Mouse (Mus musculus) midbrain, postnatal 0 days (tissue): Measurements from ENCODE around the gene Piezo1. TPM values are rescaled to one million over a fixed set of nuclear protein-coding genes. Genes with fewer than 3 reads are reported as not detected.

ENCODE experiments used
- ATAC-seq: fragments of 200-750 bp; cut with Nextera tagmentation; 2 replicates; pipeline ENCODE4 v1.8.0; 2017; ENCODE audit warnings: moderate number of reproducible peaks, mild to moderate bottlenecking, moderate TSS enrichment, moderate library complexity; ENCODE audit not compliant: low FRiP score
- DNase-seq: peaks from one replicate; pipeline ENCODE4 v3.0.0-alpha.2; 2015; ENCODE audit warnings: low spot score
- H3K27ac ChIP-seq: fragments of 300-500 bp; sonication (generic); 2 replicates; pipeline ENCODE4 v1.5.1; 2014; ENCODE audit warnings: low read depth, mild to moderate bottlenecking, low read length, mixed read lengths
- H3K27me3 ChIP-seq: fragments of 300-500 bp; sonication (generic); 2 replicates; pipeline ENCODE4 v1.6.1; 2014; ENCODE audit warnings: low read length, control low read depth, mixed read lengths; ENCODE audit not compliant: insufficient read depth
- H3K36me3 ChIP-seq: fragments of 300-500 bp; sonication (generic); 2 replicates; pipeline ENCODE4 v1.6.1; 2014; ENCODE audit warnings: low read length, control low read depth, mixed read lengths; ENCODE audit not compliant: insufficient read depth
- H3K4me1 ChIP-seq: fragments of 300-500 bp; sonication (generic); 2 replicates; pipeline ENCODE4 v1.6.1; 2014; ENCODE audit warnings: mild to moderate bottlenecking, control low read depth, antibody characterized with exemption, low read length, mixed read lengths; ENCODE audit not compliant: insufficient read depth
- H3K4me2 ChIP-seq: fragments of 300-500 bp; sonication (generic); 2 replicates; pipeline ENCODE4 v1.6.1; 2014; ENCODE audit warnings: low read depth, mild to moderate bottlenecking, low read length, mixed read lengths; ENCODE audit not compliant: poor library complexity, severe bottlenecking
- H3K4me3 ChIP-seq: fragments of 300-500 bp; sonication (generic); 2 replicates; pipeline ENCODE4 v1.5.1; 2014; ENCODE audit warnings: low read depth, mild to moderate bottlenecking, low read length, moderate library complexity
- H3K9ac ChIP-seq: fragments of 300-500 bp; sonication (generic); replicated peaks from 2 replicates; pipeline ENCODE4 v1.6.1; 2014; ENCODE audit warnings: mild to moderate bottlenecking, low read length, moderate library complexity, mixed read lengths; ENCODE audit not compliant: poor library complexity, severe bottlenecking
- H3K9me3 ChIP-seq: fragments of 300-500 bp; sonication (generic); 2 replicates; pipeline ENCODE4 v1.6.1; 2016; ENCODE audit warnings: low read length, control low read depth
- CTCF ChIP-seq: IDR thresholded peaks from 2 replicates; pipeline ENCODE4 v1.5.1; 2016; ENCODE audit warnings: antibody characterized with exemption, mild to moderate bottlenecking
- WGBS: fragments of 180-500 bp; shearing (Covaris S2); extraction: QIAGEN DNeasy Blood & Tissue Kit; methylation state at CpG from one replicate; pipeline ENCODE4 v1.1.7; 2014; 5-methylcytosine and 5-hydroxymethylcytosine counted together
- polyA plus RNA-seq: library from polyadenylated mRNA; unstranded; fragments of >200 nt; fragmentation: Nextera tagmentation; extraction: Ambion mirVana; gene quantifications from 2 replicates; pipeline ENCODE4 v1.2.1, GENCODE M21; 2015
- total RNA-seq: library from RNA; depleted of rRNA; stranded (reverse); fragments of >200 nt; gene quantifications from 2 replicates; pipeline ENCODE4 v1.2.3, GENCODE M21; 2014

Gene Piezo1
- total and polyA plus RNA-seq, 2 experiments from 2014 or later = 1.8 to 10.8 TPM

DNA sequence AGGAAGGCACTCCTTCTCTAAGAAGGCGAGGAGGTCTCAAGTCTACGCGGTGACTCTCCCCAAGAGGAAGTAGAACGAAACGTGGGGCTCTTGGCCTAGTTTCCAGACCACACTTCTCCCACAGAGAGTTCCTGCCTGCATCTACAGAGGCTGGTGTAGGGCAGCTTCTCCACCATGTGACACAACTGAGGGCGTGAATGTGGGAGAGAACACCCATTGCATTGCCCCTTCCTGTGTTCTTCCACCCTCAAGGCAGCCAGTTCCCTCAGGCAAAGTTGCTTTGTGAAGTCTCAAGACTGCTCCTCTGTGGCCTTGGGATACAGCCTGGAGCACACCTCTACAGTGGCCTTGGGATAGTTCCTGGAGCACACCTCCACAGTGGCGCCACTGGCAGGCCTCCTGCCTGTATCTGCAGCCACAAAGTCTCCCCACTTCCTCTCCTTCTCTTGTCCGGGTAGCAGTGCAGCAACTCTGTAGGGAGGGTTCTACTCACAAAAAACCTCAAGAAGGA, 77.2 kb downstream of the Piezo1 start:
- 94% methylated on average over 8 of the region's 8 CpGs for WGBS
- DNase-seq (no peak), ATAC-seq (no peak)
- Histone ChIP-seq H3K27ac (no peak overlapping the region), H3K4me1 (peaks cover 14% of the 10 kb centered on the region), H3K9me3 (no peaks in the 10 kb centered on the region), H3K36me3 (peaks cover 42% of the 10 kb centered on the region), H3K4me2 (no peak overlapping the region), H3K27me3 (no peaks in the 10 kb centered on the region), H3K9ac (no peak overlapping the region), H3K4me3 (no peak overlapping the region)
- no peak for TF ChIP-seq CTCF

GRCm38 (mm10) chr8:122470691-122471090, 80.4 kb downstream of the Piezo1 start:
- Histone ChIP-seq H3K9ac (no peak overlapping the region), H3K36me3 (peaks cover 53% of the 10 kb centered on the region), H3K4me3 (no peak overlapping the region), H3K9me3 (no peaks in the 10 kb centered on the region), H3K27me3 (no peaks in the 10 kb centered on the region), H3K4me1 (peaks cover 7% of the 10 kb centered on the region), H3K4me2 (no peak overlapping the region), H3K27ac (no peak overlapping the region)
- WGBS = 85% methylated on average over 5 of the region's 5 CpGs
- ATAC-seq (no peak), DNase-seq (no peak)
- TF ChIP-seq CTCF = no peak

GRCm38 (mm10) chr8:122469965-122470364, 81.2 kb downstream of the Piezo1 start:
- no peak overlapping the region for H3K27ac ChIP-seq
- H3K9ac ChIP-seq = no peak overlapping the region
- H3K36me3 ChIP-seq = peaks cover 60% of the 10 kb centered on the region
- DNase-seq = no peak
- no peak overlapping the region for H3K4me3 ChIP-seq
- H3K27me3 ChIP-seq = no peaks in the 10 kb centered on the region
- 90% methylated on average over 10 of the region's 10 CpGs for WGBS
- peaks cover 6% of the 10 kb centered on the region for H3K4me1 ChIP-seq
- no peak overlapping the region for H3K4me2 ChIP-seq
- TF ChIP-seq CTCF = no peak
- no peak for ATAC-seq
- no peaks in the 10 kb centered on the region for H3K9me3 ChIP-seq

DNA sequence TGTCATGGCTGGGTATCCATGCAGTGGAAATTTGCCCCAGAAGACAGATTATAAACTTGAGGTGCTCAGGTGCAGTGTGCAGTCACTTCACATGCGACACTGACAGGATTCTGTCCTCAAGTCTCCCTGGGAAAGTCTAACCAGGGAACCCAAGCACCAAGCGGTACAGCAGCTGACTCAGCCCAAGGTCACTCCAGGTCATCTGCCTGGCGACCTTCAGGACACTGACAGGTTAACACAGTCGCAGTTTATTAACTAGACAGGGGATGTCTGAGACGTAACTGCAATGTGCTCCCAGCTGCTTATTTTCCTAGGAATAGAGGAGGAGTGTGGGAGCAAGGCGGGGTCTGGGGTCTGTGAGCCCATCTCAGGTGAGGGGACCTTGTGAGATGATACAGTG, 81.7 kb downstream of the Piezo1 start:
- Histone ChIP-seq H3K9me3 (no peaks in the 10 kb centered on the region), H3K27me3 (no peaks in the 10 kb centered on the region), H3K4me1 (0 out of 2 replicates have a peak, but pooled peaks cover under 1% of the 10 kb centered on the region), H3K27ac (no peak overlapping the region), H3K36me3 (peaks cover 60% of the 10 kb centered on the region), H3K4me2 (no peak overlapping the region), H3K9ac (no peak overlapping the region), H3K4me3 (no peak overlapping the region)
- no peak for ATAC-seq
- 88% methylated on average over 6 of the region's 6 CpGs for WGBS
- TF ChIP-seq CTCF = no peak
- no peak for DNase-seq

GRCm38 (mm10) chr8:122467816-122468215, 83.3 kb downstream of the Piezo1 start:
- no peaks in the 10 kb centered on the region for H3K9me3 ChIP-seq
- no peaks in the 10 kb centered on the region for H3K27me3 ChIP-seq
- H3K4me1 ChIP-seq = no peaks in the 10 kb centered on the region
- no peak for ATAC-seq
- DNase-seq = no peak
- no peak overlapping the region for H3K4me2 ChIP-seq
- 93% methylated on average over 13 of the region's 13 CpGs for WGBS
- H3K27ac ChIP-seq = no peak overlapping the region
- no peak overlapping the region for H3K9ac ChIP-seq
- H3K36me3 ChIP-seq = peaks cover 53% of the 10 kb centered on the region
- TF ChIP-seq CTCF = no peak
- H3K4me3 ChIP-seq = no peak overlapping the region

DNA sequence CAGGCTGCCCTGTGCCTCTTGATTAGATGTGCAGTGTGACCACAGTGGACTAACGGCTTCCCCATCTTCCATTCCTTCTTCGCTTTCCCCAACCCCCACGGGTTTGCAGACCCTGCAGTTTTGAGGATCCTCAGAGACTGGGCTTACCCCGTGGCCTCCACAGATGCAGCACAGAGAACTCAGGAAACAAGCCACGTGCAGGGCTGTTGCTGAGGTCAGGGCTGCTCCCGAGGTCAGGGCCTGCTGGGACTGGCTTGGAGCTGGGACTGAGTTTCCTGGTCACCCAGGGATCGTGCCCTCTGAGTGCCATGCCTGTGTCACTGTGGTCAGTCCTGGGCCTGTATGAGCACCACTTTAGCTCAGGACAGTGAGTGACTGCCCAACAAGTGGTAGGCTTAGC, 86.1 kb downstream of the Piezo1 start:
- Histone ChIP-seq H3K27me3 (peaks cover 24% of the 10 kb centered on the region), H3K4me1 (peaks cover 6% of the 10 kb centered on the region; the same call in 1 of the 2 replicates), H3K27ac (no peak overlapping the region), H3K4me3 (no peak overlapping the region), H3K9ac (no peak overlapping the region), H3K9me3 (no peaks in the 10 kb centered on the region), H3K4me2 (no peak overlapping the region), H3K36me3 (peaks cover 42% of the 10 kb centered on the region)
- no peak for TF ChIP-seq CTCF
- WGBS = 65% methylated on average over 7 of the region's 7 CpGs
- ATAC-seq (no peak), DNase-seq (no peak)
